Mouse (Mus musculus) bone marrow macrophage, adult 2 months (primary cell): ENCODE measurements at regions not wholly inside any gene's neighbourhood (a gene's known extent, or its start where the extent isn't known, plus 50 kb on each side); places are given as distances from the start of the nearest gene placed in this dataset.

Experiments used
- CTCF ChIP-seq: IDR thresholded peaks from 2 replicates; pipeline ENCODE4 v1.5.1; 2012; ENCODE audit warnings: low read depth, mild to moderate bottlenecking, low read length, moderate library complexity
- POLR2A ChIP-seq: IDR thresholded peaks from 2 replicates; pipeline ENCODE4 v1.6.1; 2012; ENCODE audit warnings: mild to moderate bottlenecking, low read depth, low read length, borderline replicate concordance

DNA sequence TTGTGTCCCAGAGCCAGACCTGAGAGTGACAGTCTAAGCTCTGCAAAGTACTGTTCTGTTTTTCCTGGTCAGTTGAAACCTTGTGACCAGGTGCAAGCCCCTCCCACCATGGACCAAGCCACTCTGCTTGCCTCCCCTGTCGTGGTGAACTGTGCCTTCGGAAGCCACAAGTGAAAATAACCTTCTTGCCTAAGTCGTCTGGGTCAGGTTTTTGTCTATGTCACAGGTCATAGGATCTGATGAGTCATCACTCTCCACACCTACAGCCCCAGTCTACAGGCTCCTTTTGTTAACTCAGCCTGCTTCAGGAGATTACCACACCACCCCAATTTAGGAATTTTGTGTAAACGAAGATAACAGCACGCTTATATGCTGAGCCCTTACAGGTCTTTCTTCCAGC lies 417.2 kb upstream of the Arid1b start:
- TF ChIP-seq POLR2A (no peak), CTCF (no peak)
